Comparison of ENCODE assay signal across 27 mouse cellular contexts in the genomic region with DNA sequence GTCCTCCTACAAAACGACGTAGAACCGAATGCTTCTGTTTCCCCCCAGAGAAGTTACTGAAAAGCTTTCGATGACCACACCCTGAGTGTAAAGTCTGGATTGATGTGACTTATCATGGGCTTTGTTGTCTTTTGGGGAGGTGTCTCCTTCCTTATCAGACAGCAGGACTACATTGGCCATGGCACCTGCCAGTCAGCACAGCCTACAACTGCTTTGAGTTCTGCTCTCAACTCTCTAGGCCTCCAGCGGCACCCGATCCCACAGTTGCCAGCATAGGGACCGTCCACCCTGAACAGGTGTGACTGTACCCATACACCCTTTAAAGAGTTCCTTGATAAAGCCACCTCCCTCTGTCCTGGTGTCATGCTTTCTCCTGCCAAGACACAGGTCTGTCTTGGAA.
DNase-seq lines count a peak whose midpoint lies in the region; ATAC-seq and TF ChIP-seq lines count a peak whose summit lies in the region.
"Had no signal": no experiment of that assay in that cellular context is flagged by ENCODE, and none has a peak within 500 bp of the region (broad histone marks: within the 10 kb centered on the region; RNA-seq: fewer than 3 reads in every experiment).

No protein-coding gene starts in this region.

- no peaks in the 10 kb centered on the region for H3K36me3 ChIP-seq in intestine, embryonic 15.5 days
- H3K36me3 ChIP-seq in small intestine, adult 2 months (ENCODE audit: control insufficient read depth, insufficient read depth, low read length): no peaks in the 10 kb centered on the region
- H3K36me3 ChIP-seq in stomach, embryonic 16.5 days (ENCODE audit: control insufficient read depth, insufficient read depth, low read length): no peaks in the 10 kb centered on the region; the same call in 1 of the 2 replicates
- H3K36me3 ChIP-seq: forebrain, embryonic 10.5 days; G1E; heart, embryonic 10.5 days; heart, embryonic 13.5 days had no signal

- ATAC-seq in intestine, embryonic 15.5 days: peak; percentile 74
- ATAC-seq in stomach, embryonic 16.5 days (ENCODE audit: insufficient read depth, low FRiP score): peak; percentile 71; the same call in 1 of the 2 replicates
- ATAC-seq: forebrain, embryonic 13.5 days; forebrain, embryonic 16.5 days; hindbrain, postnatal 0 days; Patski had no signal

- no peak for DNase-seq in thymus, postnatal 0 days (ENCODE audit: low spot score)
- DNase-seq in gastrocnemius, postnatal 14 days: no peak
- DNase-seq in gastrocnemius, adult 18-20 months (ENCODE audit: low spot score): no peak
- DNase-seq: adrenal gland, postnatal 10 days; adrenal gland, postnatal 36 days; B cell, adult 2 months; cerebellum, adult 18-20 months; cerebellum, adult 9-10 months; cerebellum, postnatal 14 days; gastrocnemius, adult 2 months; gastrocnemius, postnatal 25 days; heart, adult 18-20 months; heart, postnatal 14 days; heart, postnatal 4 days had no signal

- H3K9ac ChIP-seq in intestine, embryonic 15.5 days: no peak overlapping the region
- no peak overlapping the region for H3K9ac ChIP-seq in stomach, embryonic 16.5 days (ENCODE audit: low read length)
- H3K9ac ChIP-seq: forebrain, embryonic 13.5 days; heart, embryonic 13.5 days; hindbrain, embryonic 14.5 days had no signal

- intact Hi-C loops in gastrocnemius, postnatal 14 days (cut with DNase I; ENCODE audit: low total_unique reads): no loop called here

- H3K27ac ChIP-seq in intestine, embryonic 15.5 days: no peak overlapping the region
- peak overlapping the region; percentile 52 for H3K27ac ChIP-seq in small intestine, adult 2 months (ENCODE audit: insufficient read depth, low read depth, low read length)
- no peak overlapping the region for H3K27ac ChIP-seq in stomach, embryonic 16.5 days (ENCODE audit: low read length)
- H3K27ac ChIP-seq: forebrain, embryonic 10.5 days; forebrain, embryonic 13.5 days; gastrocnemius, adult 2 months; heart, embryonic 10.5 days; heart, embryonic 13.5 days; hindbrain, embryonic 14.5 days; hindbrain, postnatal 0 days had no signal

- H3K4me1 ChIP-seq in intestine, embryonic 15.5 days (replicated peaks): peaks cover 7% of the 10 kb centered on the region; the same call in 1 of the 2 replicates
- peaks cover 12% of the 10 kb centered on the region; the same call in 1 of the 2 replicates for H3K4me1 ChIP-seq in small intestine, adult 2 months (ENCODE audit: control insufficient read depth, insufficient read depth, insufficient read length, low read length)
- no peaks in the 10 kb centered on the region; the same call in 1 of the 2 replicates for H3K4me1 ChIP-seq in stomach, embryonic 16.5 days (ENCODE audit: control insufficient read depth, insufficient read depth, low read length)
- H3K4me1 ChIP-seq: forebrain, embryonic 10.5 days had no signal

- TF ChIP-seq CTCF in small intestine, adult 2 months (IDR thresholded peaks at IDR 0.05; ENCODE audit: extremely low read depth, insufficient read length, insufficient replicate concordance, low read depth, low read length): no peak

- WGBS in intestine, embryonic 15.5 days: 75% methylated on average over 7 of the region's 7 CpGs
- 30% methylated on average over 7 of the region's 7 CpGs for WGBS in small intestine, adult 2 months
- 69% methylated on average over 7 of the region's 7 CpGs for WGBS in stomach, embryonic 16.5 days

- no peak overlapping the region for H3K4me2 ChIP-seq in intestine, embryonic 15.5 days (replicated peaks)
- H3K4me2 ChIP-seq in stomach, embryonic 16.5 days (ENCODE audit: low read depth, low read length): no peak overlapping the region
- H3K4me2 ChIP-seq: forebrain, embryonic 13.5 days; heart, embryonic 13.5 days; hindbrain, embryonic 14.5 days had no signal

- H3K4me3 ChIP-seq in intestine, embryonic 15.5 days (replicated peaks): no peak overlapping the region
- no peak overlapping the region for H3K4me3 ChIP-seq in small intestine, adult 2 months (ENCODE audit: low read depth, low read length)
- H3K4me3 ChIP-seq in stomach, embryonic 16.5 days (replicated peaks; ENCODE audit: low read length): no peak overlapping the region
- H3K4me3 ChIP-seq: forebrain, embryonic 10.5 days; forebrain, embryonic 13.5 days; gastrocnemius, adult 2 months; heart, embryonic 10.5 days; heart, embryonic 13.5 days had no signal

- no peaks in the 10 kb centered on the region for H3K27me3 ChIP-seq in intestine, embryonic 15.5 days (replicated peaks)
- no peaks in the 10 kb centered on the region for H3K27me3 ChIP-seq in small intestine, adult 2 months (ENCODE audit: control insufficient read depth, insufficient read depth, low read length)
- no peaks in the 10 kb centered on the region for H3K27me3 ChIP-seq in stomach, embryonic 16.5 days (ENCODE audit: control insufficient read depth, insufficient read depth, low read length)
- H3K27me3 ChIP-seq: CH12.LX; forebrain, embryonic 13.5 days; heart, embryonic 13.5 days; Patski had no signal

- TF ChIP-seq POLR2A in small intestine, adult 2 months (IDR thresholded peaks at IDR 0.05; ENCODE audit: low read depth, low read length): no peak

- no peaks in the 10 kb centered on the region for H3K9me3 ChIP-seq in intestine, embryonic 15.5 days
- H3K9me3 ChIP-seq in stomach, embryonic 16.5 days (replicated peaks; ENCODE audit: control insufficient read depth, low read length): peaks cover 5% of the 10 kb centered on the region
- H3K9me3 ChIP-seq: forebrain, embryonic 10.5 days; forebrain, embryonic 13.5 days; heart, embryonic 10.5 days had no signal
